Mouse (Mus musculus): ENCODE data around the gene Cacna2d3. TPM values are rescaled to one million over a fixed set of nuclear protein-coding genes. Genes with fewer than 3 reads are reported as not detected.

The Cacna2d3 gene
- total and polyA plus RNA-seq, 3 experiments: 0.11 TPM; not detected in 2

GRCm38 (mm10) chr14:29060679-29061078, 661.0 kb downstream of the Cacna2d3 start:
- no peak for TF ChIP-seq TAL1 (conservative IDR thresholded peaks at IDR 0.05; ENCODE audit: low read depth, low read length)
- no peak for TF ChIP-seq CTCF (IDR thresholded peaks at IDR 0.05; ENCODE audit: low read depth, low read length)
- no peak for TF ChIP-seq POLR2AphosphoS5 (IDR thresholded peaks at IDR 0.05; ENCODE audit: insufficient replicate concordance, low read depth, low read length)
- TF ChIP-seq GATA2 (IDR thresholded peaks at IDR 0.05; ENCODE audit: borderline replicate concordance, low read depth, low read length): no peak
- no peak for TF ChIP-seq GATA1 (IDR thresholded peaks at IDR 0.05; ENCODE audit: borderline replicate concordance, low read length)
- Histone ChIP-seq H3K4me3 (ENCODE audit: low read depth, low read length) (no peak overlapping the region), H3K4me1 (ENCODE audit: insufficient read depth, low read depth, low read length) (no peaks in the 10 kb centered on the region), H3K36me3 (replicated peaks) (no peaks in the 10 kb centered on the region), H3K9me3 (replicated peaks) (peaks cover 10% of the 10 kb centered on the region), H3K27me3 (ENCODE audit: insufficient read depth, low read length) (no peaks in the 10 kb centered on the region)
- DNase-seq (ENCODE audit: low spot score) (no peak), ATAC-seq (ENCODE audit: extremely low read depth, insufficient number of reproducible peaks, low FRiP score, poor library complexity, severe bottlenecking) (no peak)

GRCm38 (mm10) chr14:29051951-29052835, 669.5 kb downstream of the Cacna2d3 start:
- no peak for ATAC-seq (ENCODE audit: extremely low read depth, insufficient number of reproducible peaks, low FRiP score, poor library complexity, severe bottlenecking)
- TF ChIP-seq CTCF (IDR thresholded peaks at IDR 0.05; ENCODE audit: low read depth, low read length): no peak
- TF ChIP-seq TAL1 (conservative IDR thresholded peaks at IDR 0.05; ENCODE audit: low read depth, low read length): no peak
- TF ChIP-seq GATA2 (IDR thresholded peaks at IDR 0.05; ENCODE audit: borderline replicate concordance, low read depth, low read length): no peak
- TF ChIP-seq POLR2AphosphoS5 (IDR thresholded peaks at IDR 0.05; ENCODE audit: insufficient replicate concordance, low read depth, low read length): no peak
- TF ChIP-seq GATA1 (IDR thresholded peaks at IDR 0.05; ENCODE audit: borderline replicate concordance, low read length): no peak
- no peaks in the 10 kb centered on the region for H3K36me3 ChIP-seq (replicated peaks)
- DNase-seq (ENCODE audit: low spot score): no peak
- H3K4me3 ChIP-seq (ENCODE audit: low read depth, low read length): no peak overlapping the region
- no peaks in the 10 kb centered on the region for H3K27me3 ChIP-seq (ENCODE audit: insufficient read depth, low read length)
- peaks cover 9% of the 10 kb centered on the region for H3K9me3 ChIP-seq (replicated peaks)
- H3K4me1 ChIP-seq (ENCODE audit: insufficient read depth, low read depth, low read length): no peaks in the 10 kb centered on the region

- H3K27me3 ChIP-seq (ENCODE audit: insufficient read depth, low read length): no peaks in the 10 kb centered on the region
- ATAC-seq (ENCODE audit: extremely low read depth, insufficient number of reproducible peaks, low FRiP score, poor library complexity, severe bottlenecking) (no peak), DNase-seq (ENCODE audit: low spot score) (no peak)
- H3K36me3 ChIP-seq (replicated peaks): no peaks in the 10 kb centered on the region
- H3K4me3 ChIP-seq (ENCODE audit: low read depth, low read length): no peak overlapping the region
- H3K9me3 ChIP-seq (replicated peaks): peaks cover 3% of the 10 kb centered on the region; the same call in 1 of the 2 replicates
- H3K4me1 ChIP-seq (ENCODE audit: insufficient read depth, low read depth, low read length): no peaks in the 10 kb centered on the region
- TF ChIP-seq POLR2AphosphoS5 (IDR thresholded peaks at IDR 0.05; ENCODE audit: insufficient replicate concordance, low read depth, low read length): no peak
- no peak for TF ChIP-seq GATA2 (IDR thresholded peaks at IDR 0.05; ENCODE audit: borderline replicate concordance, low read depth, low read length)
- TF ChIP-seq GATA1 (IDR thresholded peaks at IDR 0.05; ENCODE audit: borderline replicate concordance, low read length): no peak
- no peak for TF ChIP-seq CTCF (IDR thresholded peaks at IDR 0.05; ENCODE audit: low read depth, low read length)
- TF ChIP-seq TAL1 (conservative IDR thresholded peaks at IDR 0.05; ENCODE audit: low read depth, low read length): no peak
These were observed 679.3 kb downstream of the Cacna2d3 start for GRCm38 (mm10) chr14:29042355-29042754.

DNA sequence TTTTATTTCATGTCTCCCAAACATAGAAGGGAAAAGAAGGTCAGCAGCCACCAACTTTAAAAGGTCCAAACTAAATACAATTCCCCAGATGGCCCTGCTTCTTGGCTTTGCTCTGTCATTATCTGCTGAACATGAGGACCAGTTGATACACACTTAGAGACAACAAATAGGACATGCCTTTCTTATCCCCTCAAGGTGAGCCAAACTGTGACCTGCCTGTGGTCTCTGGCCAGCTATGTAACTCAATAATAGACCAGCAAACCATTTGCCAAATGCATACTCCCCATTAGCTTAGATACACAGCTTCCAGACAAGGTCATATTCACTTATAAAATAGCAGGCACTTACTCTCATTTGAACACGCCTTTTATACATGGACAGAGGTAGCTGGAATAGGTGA, 680.2 kb downstream of the Cacna2d3 start:
- no peak for DNase-seq (ENCODE audit: low spot score)
- no peak for TF ChIP-seq GATA1 (IDR thresholded peaks at IDR 0.05; ENCODE audit: borderline replicate concordance, low read length)
- no peak for TF ChIP-seq CTCF (IDR thresholded peaks at IDR 0.05; ENCODE audit: low read depth, low read length)
- TF ChIP-seq POLR2AphosphoS5 (IDR thresholded peaks at IDR 0.05; ENCODE audit: insufficient replicate concordance, low read depth, low read length): no peak
- TF ChIP-seq TAL1 (conservative IDR thresholded peaks at IDR 0.05; ENCODE audit: low read depth, low read length): no peak
- TF ChIP-seq GATA2 (IDR thresholded peaks at IDR 0.05; ENCODE audit: borderline replicate concordance, low read depth, low read length): no peak
- Histone ChIP-seq H3K4me3 (ENCODE audit: low read depth, low read length) (no peak overlapping the region), H3K27me3 (ENCODE audit: insufficient read depth, low read length) (no peaks in the 10 kb centered on the region), H3K36me3 (replicated peaks) (no peaks in the 10 kb centered on the region), H3K9me3 (replicated peaks) (peaks cover 3% of the 10 kb centered on the region; the same call in 1 of the 2 replicates), H3K4me1 (ENCODE audit: insufficient read depth, low read depth, low read length) (no peaks in the 10 kb centered on the region)
- no peak for ATAC-seq (ENCODE audit: extremely low read depth, insufficient number of reproducible peaks, low FRiP score, poor library complexity, severe bottlenecking)

DNA sequence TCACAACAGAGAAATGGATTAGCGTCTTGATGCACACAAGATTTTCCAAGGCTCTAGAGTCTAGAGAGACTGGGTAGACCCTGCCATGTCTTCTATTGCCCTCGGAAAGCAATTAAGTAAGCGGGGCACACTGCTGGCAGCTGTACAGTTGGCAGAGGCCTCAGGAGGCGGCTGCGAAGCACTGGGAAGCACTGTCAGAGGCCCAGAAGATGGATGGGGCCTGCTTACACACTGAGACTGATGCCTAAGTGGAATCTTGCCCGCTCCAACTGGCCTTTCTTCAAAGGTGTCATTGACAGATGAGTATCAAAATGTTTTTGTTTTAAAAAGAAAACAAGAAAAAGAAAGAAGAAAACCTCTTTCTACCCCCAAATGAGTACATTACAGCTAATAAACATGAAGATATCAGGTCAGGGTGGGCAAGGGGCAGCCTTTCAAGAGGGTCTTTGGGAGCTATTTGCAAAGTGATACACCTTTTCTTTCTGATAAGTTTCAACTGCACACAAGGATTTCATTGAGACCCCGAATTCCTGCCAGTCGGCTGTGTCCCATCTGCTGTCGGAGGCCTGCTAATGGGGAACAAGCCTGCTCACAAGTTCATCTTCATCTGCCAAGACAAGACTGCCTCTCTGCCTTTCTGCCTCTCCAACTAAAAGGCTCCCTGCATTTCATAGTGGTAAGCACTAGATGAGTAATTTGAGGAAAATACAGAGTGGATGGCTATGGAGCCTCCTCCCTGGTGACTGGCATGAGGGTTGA, 680.9 kb downstream of the Cacna2d3 start:
- Histone ChIP-seq H3K36me3 (replicated peaks) (no peaks in the 10 kb centered on the region), H3K9me3 (replicated peaks) (peaks cover 3% of the 10 kb centered on the region; the same call in 1 of the 2 replicates), H3K4me3 (ENCODE audit: low read depth, low read length) (no peak overlapping the region), H3K27me3 (ENCODE audit: insufficient read depth, low read length) (no peaks in the 10 kb centered on the region), H3K4me1 (ENCODE audit: insufficient read depth, low read depth, low read length) (no peaks in the 10 kb centered on the region)
- ATAC-seq (ENCODE audit: extremely low read depth, insufficient number of reproducible peaks, low FRiP score, poor library complexity, severe bottlenecking): no peak
- DNase-seq (ENCODE audit: low spot score): no peak
- no peak for TF ChIP-seq CTCF (IDR thresholded peaks at IDR 0.05; ENCODE audit: low read depth, low read length)
- no peak for TF ChIP-seq POLR2AphosphoS5 (IDR thresholded peaks at IDR 0.05; ENCODE audit: insufficient replicate concordance, low read depth, low read length)
- no peak for TF ChIP-seq GATA1 (IDR thresholded peaks at IDR 0.05; ENCODE audit: borderline replicate concordance, low read length)

DNA sequence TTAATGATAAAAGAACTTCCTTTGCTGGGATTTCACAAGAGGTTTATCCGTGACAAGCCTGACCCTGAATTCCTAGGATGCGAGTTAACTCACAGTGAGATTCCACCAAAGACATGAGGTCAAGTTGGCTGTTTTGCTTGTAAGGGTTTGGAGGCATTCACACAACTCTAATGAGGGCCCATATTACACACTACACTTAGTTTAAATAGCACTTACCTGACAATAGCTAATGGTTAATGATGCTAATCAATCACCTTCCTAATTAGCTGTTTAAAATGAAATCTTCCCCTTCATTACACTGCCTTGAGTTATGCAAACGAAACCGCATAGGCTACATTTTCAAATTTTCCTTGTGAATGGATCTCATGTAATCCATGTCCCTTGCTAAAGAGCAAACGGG, 683.4 kb downstream of the Cacna2d3 start:
- TF ChIP-seq GATA1 (IDR thresholded peaks at IDR 0.05; ENCODE audit: borderline replicate concordance, low read length) (no peak), TAL1 (conservative IDR thresholded peaks at IDR 0.05; ENCODE audit: low read depth, low read length) (no peak), CTCF (IDR thresholded peaks at IDR 0.05; ENCODE audit: low read depth, low read length) (no peak), GATA2 (IDR thresholded peaks at IDR 0.05; ENCODE audit: borderline replicate concordance, low read depth, low read length) (no peak), POLR2AphosphoS5 (IDR thresholded peaks at IDR 0.05; ENCODE audit: insufficient replicate concordance, low read depth, low read length) (no peak)
- Histone ChIP-seq H3K4me3 (ENCODE audit: low read depth, low read length) (no peak overlapping the region), H3K9me3 (replicated peaks) (peaks cover 3% of the 10 kb centered on the region; the same call in 1 of the 2 replicates), H3K4me1 (ENCODE audit: insufficient read depth, low read depth, low read length) (no peaks in the 10 kb centered on the region), H3K36me3 (replicated peaks) (no peaks in the 10 kb centered on the region), H3K27me3 (ENCODE audit: insufficient read depth, low read length) (no peaks in the 10 kb centered on the region)
- no peak for DNase-seq (ENCODE audit: low spot score)
- no peak for ATAC-seq (ENCODE audit: extremely low read depth, insufficient number of reproducible peaks, low FRiP score, poor library complexity, severe bottlenecking)

Data from G1E (cell line).